Mouse (Mus musculus): ENCODE measurements around the gene Fgf10. TPM values are rescaled to one million over a fixed set of nuclear protein-coding genes. Genes with fewer than 3 reads are reported as not detected.

Gene Fgf10
- total RNA-seq, 2 experiments from 2014 or later: 4.3 to 4.4 TPM

DNA sequence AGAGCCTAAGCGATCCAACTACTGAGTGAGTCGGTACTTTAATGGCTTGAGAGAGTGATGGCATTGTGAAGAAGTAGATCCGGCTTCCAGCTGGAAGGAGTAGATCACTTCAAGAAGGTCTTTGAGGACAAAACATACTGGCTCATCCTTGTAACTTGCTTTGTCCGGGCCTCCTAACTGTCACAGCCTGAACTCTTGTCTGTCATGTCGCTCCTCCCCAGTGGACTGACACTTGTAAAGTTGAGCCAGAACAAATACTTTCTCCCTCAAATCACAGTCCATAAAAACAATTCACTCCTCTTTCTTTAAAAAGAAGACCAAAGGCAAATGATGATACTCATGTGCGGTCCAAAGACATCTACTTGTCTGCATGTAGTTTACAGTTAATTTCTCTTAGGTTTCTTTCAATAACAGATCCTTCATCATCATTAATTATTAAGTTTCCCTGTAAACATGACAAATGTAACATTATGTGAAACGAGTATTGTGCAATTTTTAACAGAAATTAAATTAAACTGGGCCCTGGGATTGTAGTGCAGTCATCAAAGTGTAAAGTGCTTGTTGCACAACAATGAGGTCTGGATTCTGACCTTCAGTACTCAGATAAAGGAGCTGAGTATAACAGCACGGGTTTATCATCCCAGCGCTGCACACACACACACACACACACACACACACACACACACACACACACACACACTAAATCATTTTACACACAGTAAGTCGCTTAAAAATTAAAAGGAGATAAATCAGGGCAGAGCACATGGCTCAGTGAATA lies 159.2 kb downstream of the Fgf10 start:
- no peak for DNase-seq (ENCODE audit: low spot score in 2 of 2)

DNA sequence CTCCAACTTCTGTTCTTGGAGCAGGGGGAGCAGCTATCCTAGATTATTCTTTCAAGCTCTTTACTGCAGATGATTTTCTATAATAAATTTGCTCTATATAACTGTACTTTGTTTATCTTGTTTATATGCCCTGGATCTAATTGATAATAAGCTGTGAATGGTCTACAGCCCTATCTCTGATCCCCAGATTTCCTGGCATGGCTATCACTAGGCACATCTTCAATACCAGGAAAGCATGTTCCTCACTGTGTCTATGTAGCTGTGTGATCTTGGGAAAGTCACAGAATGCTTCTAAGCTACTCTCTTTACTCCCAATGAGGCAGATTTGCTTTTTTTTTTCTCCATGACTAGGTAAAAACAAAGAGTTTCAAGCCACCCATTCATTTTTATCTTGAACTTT lies 164.4 kb downstream of the Fgf10 start:
- no peak for DNase-seq (ENCODE audit: low spot score in 2 of 2)

DNA sequence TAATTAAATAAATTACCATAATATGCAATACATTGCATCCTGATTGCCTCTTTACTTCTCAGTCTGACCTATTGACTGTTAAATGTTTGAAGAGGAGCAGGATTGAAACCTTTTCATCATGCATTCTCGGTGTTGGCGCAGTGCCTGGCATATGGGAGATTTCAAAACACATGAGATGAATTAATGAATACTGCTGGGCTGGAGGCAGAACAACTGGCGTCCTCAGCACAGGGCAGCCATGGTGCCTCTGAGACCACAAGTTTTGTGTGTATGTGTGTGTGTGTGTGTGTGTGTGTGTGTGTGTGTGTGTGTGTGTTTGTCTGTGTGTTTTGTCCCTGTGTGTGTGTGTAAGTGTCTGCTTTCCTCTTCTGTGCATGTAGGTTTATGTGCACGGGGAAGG lies 165.5 kb downstream of the Fgf10 start:
- no peak for DNase-seq (ENCODE audit: low spot score in 2 of 2)

All from adrenal gland, postnatal 4 days (tissue).